Comparison of ENCODE assay signal across 13 mouse cellular contexts in genomic region chr17:78769341-78769740, GRCm38 (mm10).
"Had no signal": no experiment of that assay in that cellular context is flagged by ENCODE, and none has a peak within 500 bp of the region (broad histone marks: within the 10 kb centered on the region; RNA-seq: fewer than 3 reads in every experiment).

No protein-coding gene starts in this region.

- H3K27ac ChIP-seq: left cerebral cortex, adult 2 months; limb, embryonic 15.5 days; liver, embryonic 12.5 days; midbrain, embryonic 15.5 days; neural tube, embryonic 12.5 days; stomach, postnatal 0 days had no signal

- H3K4me1 ChIP-seq: limb, embryonic 15.5 days; megakaryocyte, embryonic 14.5 days; midbrain, embryonic 15.5 days; neural tube, embryonic 12.5 days had no signal

- DNase-seq: kidney, postnatal 25 days; lung, embryonic 14.5 days; lung, postnatal 10 days; lung, postnatal 4 days; thymus, postnatal 4 days had no signal

- H3K9me3 ChIP-seq: limb, embryonic 15.5 days; liver, embryonic 12.5 days; megakaryocyte, embryonic 14.5 days; midbrain, embryonic 15.5 days; neural tube, embryonic 12.5 days had no signal

- ATAC-seq: liver, embryonic 12.5 days; midbrain, embryonic 15.5 days had no signal

- H3K4me3 ChIP-seq: left cerebral cortex, adult 2 months; limb, embryonic 15.5 days; liver, embryonic 12.5 days; megakaryocyte, embryonic 14.5 days; midbrain, embryonic 15.5 days; neural tube, embryonic 12.5 days had no signal

- H3K27me3 ChIP-seq: limb, embryonic 15.5 days; liver, embryonic 12.5 days; megakaryocyte, embryonic 14.5 days; midbrain, embryonic 15.5 days; neural tube, embryonic 12.5 days had no signal

- H3K9ac ChIP-seq: limb, embryonic 15.5 days; liver, embryonic 12.5 days; lung, embryonic 14.5 days; midbrain, embryonic 15.5 days; neural tube, embryonic 12.5 days had no signal

- H3K4me2 ChIP-seq: limb, embryonic 15.5 days; liver, embryonic 12.5 days; lung, embryonic 14.5 days; midbrain, embryonic 11.5 days; midbrain, embryonic 15.5 days; neural tube, embryonic 12.5 days had no signal
